Mouse (Mus musculus): ENCODE data around the gene Ucp3. TPM values are rescaled to one million over a fixed set of nuclear protein-coding genes. Genes with fewer than 3 reads are reported as not detected.

Gene Ucp3
- total and polyA plus RNA-seq, 2 experiments from 2014 or later = 0.19 TPM; not detected in 1

DNA sequence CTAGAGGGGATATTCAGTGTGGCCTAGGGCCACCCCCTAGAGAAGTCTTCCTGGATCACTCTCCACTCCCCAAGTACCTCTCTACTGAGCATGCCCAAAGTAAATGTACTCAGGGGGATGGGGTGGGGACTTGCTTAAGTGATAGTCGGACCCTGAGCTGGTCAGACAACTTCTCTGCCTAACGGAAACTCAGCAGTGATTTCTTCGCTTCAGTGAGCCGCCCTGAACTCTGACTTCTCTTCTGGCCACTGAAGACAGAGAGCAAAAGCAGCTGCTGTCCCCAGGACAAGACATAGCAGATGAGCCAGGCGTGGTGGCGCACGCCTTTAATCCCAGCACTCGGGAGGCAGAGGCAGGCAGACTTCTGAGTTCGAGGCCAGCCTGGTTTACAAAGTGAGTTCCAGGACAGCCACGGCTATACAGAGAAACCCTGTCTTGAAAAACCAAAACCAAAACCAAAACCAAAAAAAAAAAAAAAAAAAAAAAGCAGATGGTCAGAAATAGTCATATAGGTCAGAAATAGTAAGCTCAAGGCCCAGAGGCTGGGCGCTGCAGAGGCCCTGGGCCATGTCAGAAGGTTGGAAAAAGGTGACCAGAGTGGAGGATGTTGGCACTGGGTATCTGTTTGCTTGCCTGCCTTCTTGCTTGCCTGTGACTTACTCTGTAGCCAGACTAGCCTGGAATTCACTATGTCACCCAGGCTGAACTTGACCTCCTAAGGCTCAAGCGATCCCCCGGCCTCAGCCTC is 32.1 kb downstream of the Ucp3 start:
- H3K9ac ChIP-seq = no peak overlapping the region
- TF ChIP-seq CTCF (IDR thresholded peaks at IDR 0.05; ENCODE audit: low read depth) = no peak
- H3K36me3 ChIP-seq (ENCODE audit: insufficient read depth) = no peaks in the 10 kb centered on the region
- 85% methylated on average over 13 of the region's 13 CpGs for WGBS
- no peaks in the 10 kb centered on the region for H3K9me3 ChIP-seq (ENCODE audit: low read length)
- ATAC-seq (no peak), DNase-seq (no peak)
- no peak overlapping the region for H3K4me2 ChIP-seq (ENCODE audit: low read depth)
- H3K27me3 ChIP-seq (ENCODE audit: insufficient read depth, low read length) = no peaks in the 10 kb centered on the region
- no peak overlapping the region for H3K27ac ChIP-seq (ENCODE audit: low read depth, low read length)
- H3K4me3 ChIP-seq (ENCODE audit: low read depth, low read length) = no peak overlapping the region
- H3K4me1 ChIP-seq (ENCODE audit: insufficient read depth) = no peaks in the 10 kb centered on the region

DNA sequence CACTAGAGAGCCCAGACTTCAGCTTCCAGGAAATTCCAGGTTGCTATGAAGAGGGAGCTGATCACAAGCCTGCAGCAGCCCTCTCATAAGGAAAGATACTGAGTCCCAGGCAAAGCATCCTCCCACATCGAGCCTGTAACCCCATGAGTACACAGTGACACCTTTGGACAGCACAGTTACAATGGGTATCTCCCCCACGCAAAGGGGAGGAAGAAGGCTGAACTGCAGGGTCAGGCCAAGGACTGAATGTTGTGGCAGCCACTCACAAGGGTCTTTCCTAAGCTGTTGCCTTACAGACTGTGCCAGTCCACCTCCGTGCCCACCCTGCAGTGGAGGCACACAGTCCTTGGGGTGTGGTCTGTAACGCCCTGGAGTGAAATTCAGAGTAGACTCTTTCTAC is 33.7 kb downstream of the Ucp3 start:
- Histone ChIP-seq H3K4me1 (ENCODE audit: insufficient read depth) (no peaks in the 10 kb centered on the region), H3K9ac (no peak overlapping the region), H3K36me3 (ENCODE audit: insufficient read depth) (no peaks in the 10 kb centered on the region), H3K27ac (ENCODE audit: low read depth, low read length) (no peak overlapping the region), H3K4me2 (ENCODE audit: low read depth) (no peak overlapping the region), H3K27me3 (ENCODE audit: insufficient read depth, low read length) (no peaks in the 10 kb centered on the region), H3K9me3 (ENCODE audit: low read length) (no peaks in the 10 kb centered on the region), H3K4me3 (ENCODE audit: low read depth, low read length) (no peak overlapping the region)
- no peak for DNase-seq
- TF ChIP-seq CTCF (IDR thresholded peaks at IDR 0.05; ENCODE audit: low read depth) = no peak
- WGBS = 79% methylated on average over 4 of the region's 4 CpGs
- ATAC-seq = no peak

DNA sequence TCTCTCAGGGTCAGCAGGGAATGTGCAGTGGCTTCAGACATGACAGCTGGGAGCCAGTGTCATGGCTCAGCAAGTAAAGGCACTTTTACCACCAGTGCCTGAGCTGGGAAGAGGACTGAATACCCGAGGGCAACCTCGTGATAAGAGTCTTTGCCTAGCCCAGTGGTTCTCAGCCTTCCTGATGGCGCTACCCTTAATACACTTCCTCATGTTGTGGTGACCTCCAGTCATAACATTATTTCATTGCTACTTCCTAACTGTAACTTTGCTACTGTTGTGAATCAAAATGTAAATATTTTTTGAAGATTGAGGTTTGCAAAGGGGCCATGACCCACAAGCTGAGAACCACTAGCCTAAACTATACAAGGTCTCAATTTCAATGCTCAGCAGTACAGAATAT is 35.9 kb downstream of the Ucp3 start:
- no peak overlapping the region for H3K27ac ChIP-seq (ENCODE audit: low read depth, low read length)
- no peaks in the 10 kb centered on the region for H3K27me3 ChIP-seq (ENCODE audit: insufficient read depth, low read length)
- no peaks in the 10 kb centered on the region for H3K36me3 ChIP-seq (ENCODE audit: insufficient read depth)
- ATAC-seq = no peak
- no peak for TF ChIP-seq CTCF (IDR thresholded peaks at IDR 0.05; ENCODE audit: low read depth)
- H3K4me1 ChIP-seq (ENCODE audit: insufficient read depth) = no peaks in the 10 kb centered on the region
- H3K4me3 ChIP-seq (ENCODE audit: low read depth, low read length) = no peak overlapping the region
- no peak overlapping the region for H3K4me2 ChIP-seq (ENCODE audit: low read depth)
- 77% methylated on average over 3 of the region's 3 CpGs for WGBS
- H3K9me3 ChIP-seq (ENCODE audit: low read length) = no peaks in the 10 kb centered on the region
- DNase-seq = no peak
- no peak overlapping the region for H3K9ac ChIP-seq

DNA sequence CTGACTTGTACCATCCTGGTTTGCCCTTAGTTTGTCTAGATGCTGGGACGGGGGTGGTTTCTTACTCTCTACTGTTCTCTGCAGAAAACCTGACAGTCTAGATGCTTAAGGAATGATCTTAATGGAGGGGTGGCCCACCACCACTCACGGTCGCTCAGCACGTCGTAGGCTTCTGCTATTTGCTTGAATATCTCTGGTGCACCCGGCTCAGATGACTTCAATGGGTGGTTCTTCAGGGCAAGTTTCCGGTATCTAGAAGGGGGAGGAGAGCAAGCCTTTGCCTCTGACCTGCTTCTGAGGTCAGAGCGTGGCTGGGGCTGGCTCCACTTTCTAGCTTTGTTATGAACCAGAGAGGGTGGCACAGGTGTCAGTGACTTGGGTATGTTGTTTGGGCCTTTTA is 38.8 kb downstream of the Ucp3 start:
- ATAC-seq (no peak), DNase-seq (no peak)
- Histone ChIP-seq H3K9me3 (ENCODE audit: low read length) (no peaks in the 10 kb centered on the region), H3K27me3 (ENCODE audit: insufficient read depth, low read length) (no peaks in the 10 kb centered on the region), H3K4me1 (ENCODE audit: insufficient read depth) (no peaks in the 10 kb centered on the region), H3K36me3 (ENCODE audit: insufficient read depth) (no peaks in the 10 kb centered on the region), H3K4me2 (ENCODE audit: low read depth) (no peak overlapping the region), H3K27ac (ENCODE audit: low read depth, low read length) (no peak overlapping the region), H3K4me3 (ENCODE audit: low read depth, low read length) (no peak overlapping the region), H3K9ac (no peak overlapping the region)
- no peak for TF ChIP-seq CTCF (IDR thresholded peaks at IDR 0.05; ENCODE audit: low read depth)
- WGBS = 90% methylated on average over 8 of the region's 8 CpGs

DNA sequence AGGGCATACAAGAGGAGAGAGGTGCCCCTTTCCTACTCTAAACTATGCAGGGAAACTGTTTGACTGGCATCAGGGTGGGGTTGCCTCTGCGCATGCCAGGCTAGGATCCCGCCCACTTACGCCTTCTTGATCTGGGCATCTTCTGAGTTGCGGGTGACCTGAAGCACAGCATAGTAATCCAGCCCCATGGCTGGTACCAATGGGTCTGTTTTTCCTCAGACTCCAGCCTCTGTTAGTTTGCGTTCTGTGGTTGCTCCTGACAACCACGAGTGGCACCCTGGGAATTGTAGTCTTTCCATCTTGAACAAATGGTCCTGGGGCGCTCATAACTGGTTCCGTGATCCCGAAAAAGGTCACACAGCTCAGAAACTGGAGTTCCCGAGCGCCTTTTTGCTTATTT is 41.8 kb downstream of the Ucp3 start, which contains the start of gene Dnajb13:
Dnajb13 (minus strand) TSS at position 388 of the 400 bp plus-strand sequence.
- TF ChIP-seq CTCF (IDR thresholded peaks at IDR 0.05; ENCODE audit: low read depth) = no peak
- no peak within 1 kb of the TSS for H3K27ac ChIP-seq (ENCODE audit: low read depth, low read length)
- 52% methylated on average over 11 of the region's 11 CpGs for WGBS
- DNase-seq = peak; percentile 39
- H3K4me2 ChIP-seq (ENCODE audit: low read depth) = peak within 1 kb of the TSS; percentile 29
- no peaks in the 10 kb centered on the region for H3K4me1 ChIP-seq (ENCODE audit: insufficient read depth)
- peak; percentile 87 for ATAC-seq
- no peaks in the 10 kb centered on the region for H3K27me3 ChIP-seq (ENCODE audit: insufficient read depth, low read length)
- peak within 1 kb of the TSS; percentile 3; the same call in 1 of the 2 replicates for H3K4me3 ChIP-seq (ENCODE audit: low read depth, low read length)
- H3K9me3 ChIP-seq (ENCODE audit: low read length) = no peaks in the 10 kb centered on the region
- H3K9ac ChIP-seq = no peak within 1 kb of the TSS
- no peaks in the 10 kb centered on the region for H3K36me3 ChIP-seq (ENCODE audit: insufficient read depth)

DNA sequence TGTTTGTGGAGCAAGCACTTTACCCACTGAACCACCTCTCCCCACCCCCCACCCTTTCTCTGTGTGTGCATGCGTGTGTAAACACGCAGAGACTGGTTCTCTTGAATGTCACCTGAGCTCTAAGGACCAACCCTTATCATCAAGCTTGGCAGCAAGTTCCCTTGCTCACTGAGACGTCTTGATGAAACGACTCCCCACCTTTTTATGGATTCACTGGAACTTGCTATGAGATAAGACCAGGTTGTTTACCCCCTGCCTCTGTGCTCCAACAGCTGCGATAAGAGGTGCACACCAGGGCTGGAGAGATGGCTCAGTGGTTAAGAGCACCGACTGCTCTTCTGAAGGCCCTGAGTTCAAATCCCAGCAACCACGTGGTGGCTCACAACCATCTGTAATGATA is 47.4 kb downstream of the Ucp3 start:
- no peaks in the 10 kb centered on the region for H3K27me3 ChIP-seq (ENCODE audit: insufficient read depth, low read length)
- 73% methylated on average over 7 of the region's 7 CpGs for WGBS
- DNase-seq = no peak
- H3K9me3 ChIP-seq (ENCODE audit: low read length) = no peaks in the 10 kb centered on the region
- no peak overlapping the region for H3K9ac ChIP-seq
- ATAC-seq = no peak
- no peaks in the 10 kb centered on the region for H3K36me3 ChIP-seq (ENCODE audit: insufficient read depth)
- no peak overlapping the region for H3K4me2 ChIP-seq (ENCODE audit: low read depth)
- no peak overlapping the region for H3K27ac ChIP-seq (ENCODE audit: low read depth, low read length)
- no peaks in the 10 kb centered on the region for H3K4me1 ChIP-seq (ENCODE audit: insufficient read depth)
- TF ChIP-seq CTCF (IDR thresholded peaks at IDR 0.05; ENCODE audit: low read depth) = no peak
- H3K4me3 ChIP-seq (ENCODE audit: low read depth, low read length) = no peak overlapping the region

DNA sequence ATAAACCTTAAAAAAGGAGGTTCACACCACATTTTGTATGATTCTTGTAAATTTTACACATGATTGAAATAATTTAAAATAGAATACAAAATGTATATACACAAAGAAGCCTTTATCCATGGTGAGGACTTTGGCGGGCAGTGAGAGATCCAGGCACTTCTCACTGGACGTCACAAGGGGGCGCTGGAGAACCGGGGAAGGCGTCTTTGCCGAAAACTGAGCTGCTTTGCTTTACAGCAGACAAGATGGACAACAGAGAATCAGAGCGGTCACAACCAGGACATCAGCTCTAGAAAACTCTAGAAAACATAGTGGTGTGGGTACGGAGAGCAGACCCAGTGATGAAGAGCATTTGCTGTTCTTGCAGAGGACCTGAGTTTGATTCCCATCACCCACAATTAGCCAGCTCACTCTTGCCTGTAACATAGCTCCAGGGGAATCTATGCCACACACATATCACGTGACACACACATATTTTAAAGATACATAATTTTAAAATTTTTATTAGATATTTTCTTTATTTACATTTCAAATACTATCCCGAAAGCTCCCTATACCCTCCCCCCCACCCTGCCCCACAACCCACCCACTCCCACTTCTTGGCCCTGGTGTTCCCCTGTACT is 48.0 kb downstream of the Ucp3 start:
- ATAC-seq (peak; percentile 83), DNase-seq (peak; percentile 84)
- H3K9ac ChIP-seq = no peak overlapping the region
- H3K27me3 ChIP-seq (ENCODE audit: insufficient read depth, low read length) = no peaks in the 10 kb centered on the region
- H3K4me2 ChIP-seq (ENCODE audit: low read depth) = no peak overlapping the region
- no peak overlapping the region for H3K27ac ChIP-seq (ENCODE audit: low read depth, low read length)
- H3K9me3 ChIP-seq (ENCODE audit: low read length) = no peaks in the 10 kb centered on the region
- no peak overlapping the region for H3K4me3 ChIP-seq (ENCODE audit: low read depth, low read length)
- H3K4me1 ChIP-seq (ENCODE audit: insufficient read depth) = no peaks in the 10 kb centered on the region
- TF ChIP-seq CTCF (IDR thresholded peaks at IDR 0.05; ENCODE audit: low read depth) = peak; percentile 93
- no peaks in the 10 kb centered on the region for H3K36me3 ChIP-seq (ENCODE audit: insufficient read depth)
- 21% methylated on average over 10 of the region's 10 CpGs for WGBS
